Mouse (Mus musculus): Measurements from ENCODE around the gene Zfp941. TPM values are rescaled to one million over a fixed set of nuclear protein-coding genes. Genes with fewer than 3 reads are reported as not detected.

The Zfp941 gene
- total and polyA plus RNA-seq, 2 experiments from 2014 or later, result 26.1 to 30.0 TPM

- Histone ChIP-seq H3K9me3 (ENCODE audit: low read length) (no peaks in the 10 kb centered on the region), H3K27ac (ENCODE audit: low read depth, low read length) (no peak overlapping the region), H3K9ac (replicated peaks; ENCODE audit: low read length, poor library complexity, severe bottlenecking) (no peak overlapping the region), H3K4me2 (ENCODE audit: low read depth, low read length, poor library complexity, severe bottlenecking) (no peak overlapping the region), H3K27me3 (ENCODE audit: insufficient read depth, low read length) (no peaks in the 10 kb centered on the region), H3K36me3 (ENCODE audit: insufficient read depth, low read length) (no peaks in the 10 kb centered on the region), H3K4me3 (ENCODE audit: low read depth, low read length) (no peak overlapping the region), H3K4me1 (ENCODE audit: insufficient read depth, low read length) (no peaks in the 10 kb centered on the region)
- no peak for DNase-seq (ENCODE audit: low spot score)
- no peak for TF ChIP-seq CTCF (IDR thresholded peaks at IDR 0.05)
- ATAC-seq (ENCODE audit: low FRiP score), result no peak
- WGBS, result 81% methylated on average over 2 of the region's 2 CpGs
Observed at GRCm38 (mm10) chr7:140835758-140836087, 13.7 kb upstream of the Zfp941 start.

- no peak for TF ChIP-seq CTCF (IDR thresholded peaks at IDR 0.05)
- H3K27ac ChIP-seq (ENCODE audit: low read depth, low read length), result no peak within 1 kb of the TSS
Observed at GRCm38 (mm10) chr7:140834968-140835757, 13.2 kb upstream of the Zfp941 start, which contains the start of gene Urah. TSS of gene Urah (plus strand) at chr7:140835018.

GRCm38 (mm10) chr7:140833341-140833740 is 11.4 kb upstream of the Zfp941 start:
- Histone ChIP-seq H3K4me2 (ENCODE audit: low read depth, low read length, poor library complexity, severe bottlenecking) (no peak overlapping the region), H3K4me1 (ENCODE audit: insufficient read depth, low read length) (no peaks in the 10 kb centered on the region), H3K27ac (ENCODE audit: low read depth, low read length) (no peak overlapping the region), H3K36me3 (ENCODE audit: insufficient read depth, low read length) (no peaks in the 10 kb centered on the region), H3K4me3 (ENCODE audit: low read depth, low read length) (no peak overlapping the region), H3K9me3 (ENCODE audit: low read length) (no peaks in the 10 kb centered on the region), H3K27me3 (ENCODE audit: insufficient read depth, low read length) (no peaks in the 10 kb centered on the region), H3K9ac (replicated peaks; ENCODE audit: low read length, poor library complexity, severe bottlenecking) (no peak overlapping the region)
- DNase-seq (ENCODE audit: low spot score), result no peak
- TF ChIP-seq CTCF (IDR thresholded peaks at IDR 0.05), result no peak
- WGBS, result 86% methylated on average over 4 of the region's 4 CpGs
- ATAC-seq (ENCODE audit: low FRiP score), result no peak

More at GRCm38 (mm10) chr7:140834968-140835757, 13.2 kb upstream of the Zfp941 start, which contains the start of gene Urah:
- DNase-seq (ENCODE audit: low spot score) (no peak), ATAC-seq (ENCODE audit: low FRiP score) (no peak)
- Histone ChIP-seq H3K9ac (replicated peaks; ENCODE audit: low read length, poor library complexity, severe bottlenecking) (no peak within 1 kb of the TSS), H3K4me1 (ENCODE audit: insufficient read depth, low read length) (no peaks in the 10 kb centered on the region), H3K4me3 (ENCODE audit: low read depth, low read length) (no peak within 1 kb of the TSS), H3K36me3 (ENCODE audit: insufficient read depth, low read length) (no peaks in the 10 kb centered on the region), H3K27me3 (ENCODE audit: insufficient read depth, low read length) (no peaks in the 10 kb centered on the region), H3K9me3 (ENCODE audit: low read length) (no peaks in the 10 kb centered on the region), H3K4me2 (ENCODE audit: low read depth, low read length, poor library complexity, severe bottlenecking) (no peak within 1 kb of the TSS)
- 47% methylated on average over 20 of the region's 20 CpGs for WGBS

GRCm38 (mm10) chr7:140831447-140831846 is 9.5 kb upstream of the Zfp941 start:
- no peak overlapping the region for H3K27ac ChIP-seq (ENCODE audit: low read depth, low read length)
- WGBS, result 85% methylated on average over 6 of the region's 6 CpGs
- DNase-seq (ENCODE audit: low spot score), result no peak

GRCm38 (mm10) chr7:140828171-140828881 is 6.3 kb upstream of the Zfp941 start:
- no peaks in the 10 kb centered on the region for H3K36me3 ChIP-seq (ENCODE audit: insufficient read depth, low read length)
- DNase-seq (ENCODE audit: low spot score) (peak; percentile 78), ATAC-seq (ENCODE audit: low FRiP score) (0 out of 2 replicates have a peak, but pooled peaks have one; percentile 38)
- no peak overlapping the region for H3K9ac ChIP-seq (replicated peaks; ENCODE audit: low read length, poor library complexity, severe bottlenecking)
- no peaks in the 10 kb centered on the region for H3K9me3 ChIP-seq (ENCODE audit: low read length)
- no peak overlapping the region for H3K4me2 ChIP-seq (ENCODE audit: low read depth, low read length, poor library complexity, severe bottlenecking)
- H3K4me3 ChIP-seq (ENCODE audit: low read depth, low read length), result no peak overlapping the region
- WGBS, result 42% methylated on average over 8 of the region's 8 CpGs
- H3K27me3 ChIP-seq (ENCODE audit: insufficient read depth, low read length), result no peaks in the 10 kb centered on the region
- peak; percentile 87 for TF ChIP-seq CTCF (IDR thresholded peaks at IDR 0.05)
- H3K4me1 ChIP-seq (ENCODE audit: insufficient read depth, low read length), result no peaks in the 10 kb centered on the region
- no peak overlapping the region for H3K27ac ChIP-seq (ENCODE audit: low read depth, low read length)

More at GRCm38 (mm10) chr7:140831447-140831846, 9.5 kb upstream of the Zfp941 start:
- Histone ChIP-seq H3K4me1 (ENCODE audit: insufficient read depth, low read length) (no peaks in the 10 kb centered on the region), H3K36me3 (ENCODE audit: insufficient read depth, low read length) (no peaks in the 10 kb centered on the region), H3K9me3 (ENCODE audit: low read length) (no peaks in the 10 kb centered on the region), H3K9ac (replicated peaks; ENCODE audit: low read length, poor library complexity, severe bottlenecking) (no peak overlapping the region), H3K4me2 (ENCODE audit: low read depth, low read length, poor library complexity, severe bottlenecking) (no peak overlapping the region), H3K4me3 (ENCODE audit: low read depth, low read length) (no peak overlapping the region), H3K27me3 (ENCODE audit: insufficient read depth, low read length) (no peaks in the 10 kb centered on the region)
- TF ChIP-seq CTCF (IDR thresholded peaks at IDR 0.05), result no peak
- no peak for ATAC-seq (ENCODE audit: low FRiP score)

GRCm38 (mm10) chr7:140822731-140823130 is 753 bp upstream of the Zfp941 start:
- H3K4me2 ChIP-seq (ENCODE audit: low read depth, low read length, poor library complexity, severe bottlenecking), result no peak overlapping the region
- no peaks in the 10 kb centered on the region for H3K27me3 ChIP-seq (ENCODE audit: insufficient read depth, low read length)
- H3K27ac ChIP-seq (ENCODE audit: low read depth, low read length), result no peak overlapping the region
- H3K9ac ChIP-seq (replicated peaks; ENCODE audit: low read length, poor library complexity, severe bottlenecking), result no peak overlapping the region
- no peak for TF ChIP-seq CTCF (IDR thresholded peaks at IDR 0.05)
- H3K4me3 ChIP-seq (ENCODE audit: low read depth, low read length), result no peak overlapping the region
- DNase-seq (ENCODE audit: low spot score) (no peak), ATAC-seq (ENCODE audit: low FRiP score) (no peak)
- no peaks in the 10 kb centered on the region for H3K4me1 ChIP-seq (ENCODE audit: insufficient read depth, low read length)
- H3K36me3 ChIP-seq (ENCODE audit: insufficient read depth, low read length), result no peaks in the 10 kb centered on the region
- 92% methylated on average over 4 of the region's 4 CpGs for WGBS
- H3K9me3 ChIP-seq (ENCODE audit: low read length), result no peaks in the 10 kb centered on the region

All from midbrain, postnatal 0 days (tissue).